Mouse (Mus musculus) CD4-positive naive resting alpha-beta T cell, adult 76 days (primary cell): Measurements from ENCODE around the gene Rbbp4. TPM values are rescaled to one million over a fixed set of nuclear protein-coding genes. Genes with fewer than 3 reads are reported as not detected.

Experiments used
- total RNA-seq: library from RNA; stranded (reverse); gene quantifications from one replicate; pipeline ENCODE4 v1.2.4, GENCODE M21; 2023

Gene Rbbp4
- 168 TPM for total RNA-seq

DNA sequence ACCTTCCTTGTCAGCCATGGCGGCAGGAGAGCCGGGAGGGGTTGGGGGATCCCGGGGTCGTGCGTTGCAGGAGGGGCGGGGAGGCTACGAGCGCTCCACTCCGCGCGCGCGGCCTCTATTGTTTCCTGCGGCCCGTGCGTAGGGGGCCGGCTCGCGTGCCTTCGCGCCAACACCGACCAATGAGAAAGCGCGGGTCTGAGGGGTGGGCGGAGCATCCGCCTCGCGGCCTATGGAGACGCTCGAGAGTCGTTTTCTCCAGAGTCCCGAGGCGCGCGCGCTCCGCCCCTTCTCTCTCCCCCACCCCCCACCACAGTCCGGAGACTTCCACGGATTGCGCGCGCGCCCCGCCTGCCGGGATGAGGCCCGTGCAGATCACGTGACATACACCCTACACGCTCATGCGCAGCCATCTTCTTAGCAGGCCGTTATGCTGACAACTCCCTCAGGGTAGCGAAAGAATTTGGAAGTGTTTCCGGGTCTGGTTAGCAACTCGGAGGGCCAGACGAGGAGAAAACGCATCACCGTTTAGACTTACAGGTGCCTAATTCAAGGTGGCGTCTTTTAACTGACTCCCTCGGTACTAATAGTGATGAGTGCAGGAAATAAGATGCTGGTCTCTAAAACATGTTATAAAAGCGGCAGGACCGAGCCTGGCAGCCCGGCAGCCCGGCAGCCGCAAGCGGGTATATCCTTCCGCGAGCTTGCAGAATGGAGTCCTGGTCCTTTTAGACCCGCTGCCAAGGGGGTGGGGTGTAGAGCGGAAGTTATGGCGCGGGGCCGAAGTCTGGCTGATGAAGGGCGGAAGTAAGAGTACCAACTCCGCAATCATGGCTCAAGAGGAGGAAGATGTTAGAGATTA lies at the start of gene Rbbp4, which contains the start of gene Zbtb8os:
TSS of gene Rbbp4 (minus strand) at position 155 of the 859 bp plus-strand sequence.
TSS of gene Zbtb8os (plus strand) at position 480 of the 859 bp plus-strand sequence.

GRCm38 (mm10) chr4:129377601-129378390 lies 42.6 kb upstream of the Rbbp4 start, which contains the start of gene Zbtb8a:
Zbtb8a (minus strand) TSS chr4:129378116.

GRCm38 (mm10) chr4:129287472-129287981 lies 47.6 kb downstream of the Rbbp4 start, which contains the start of gene Sync:
Sync (plus strand) TSS chr4:129287617.

GRCm38 (mm10) chr4:129261196-129261595 lies 74.0 kb downstream of the Rbbp4 start, which contains the start of gene C77080:
C77080 (minus strand) TSS chr4:129261404.

Other genes starting within 250 kb of the Rbbp4 start
- gene Tmem54, start 229.8 kb downstream of the Rbbp4 start, total RNA-seq, result not detected
- not detected for gene Hpca, start 213.3 kb downstream of the Rbbp4 start, total RNA-seq
- gene Fndc5, start 198.4 kb downstream of the Rbbp4 start, total RNA-seq, result not detected
- gene S100pbp, start 145.6 kb downstream of the Rbbp4 start, total RNA-seq, result 34.5 TPM
- gene Yars, start 145.6 kb downstream of the Rbbp4 start, total RNA-seq, result 92.7 TPM
- gene C77080, start 74.0 kb downstream of the Rbbp4 start, total RNA-seq, result 1.0 TPM
- gene Sync, start 47.8 kb downstream of the Rbbp4 start, total RNA-seq, result not detected
- gene Zbtb8os, start 325 bp upstream of the Rbbp4 start, total RNA-seq, result 35.2 TPM
- gene Zbtb8a, start 42.7 kb upstream of the Rbbp4 start, total RNA-seq, result 1.8 TPM
- not detected for gene Zbtb8b, start 105.5 kb upstream of the Rbbp4 start, total RNA-seq
- gene Bsdc1, start 126.2 kb upstream of the Rbbp4 start, total RNA-seq, result 163 TPM
- gene Tssk3, start 155.7 kb upstream of the Rbbp4 start, total RNA-seq, result not detected
- gene Fam229a, start 155.8 kb upstream of the Rbbp4 start, total RNA-seq, result 1.9 TPM
- gene Marcksl1, start 178.2 kb upstream of the Rbbp4 start, total RNA-seq, result 19.7 TPM
- gene Hdac1, start 207.3 kb upstream of the Rbbp4 start, total RNA-seq, result 127 TPM
- 749 TPM for gene Lck, start 238.3 kb upstream of the Rbbp4 start, total RNA-seq
- 1.2 TPM for gene Fam167b, start 243.2 kb upstream of the Rbbp4 start, total RNA-seq